Mouse (Mus musculus): ENCODE data around the gene Rcl1.

Rcl1 gene

DNA sequence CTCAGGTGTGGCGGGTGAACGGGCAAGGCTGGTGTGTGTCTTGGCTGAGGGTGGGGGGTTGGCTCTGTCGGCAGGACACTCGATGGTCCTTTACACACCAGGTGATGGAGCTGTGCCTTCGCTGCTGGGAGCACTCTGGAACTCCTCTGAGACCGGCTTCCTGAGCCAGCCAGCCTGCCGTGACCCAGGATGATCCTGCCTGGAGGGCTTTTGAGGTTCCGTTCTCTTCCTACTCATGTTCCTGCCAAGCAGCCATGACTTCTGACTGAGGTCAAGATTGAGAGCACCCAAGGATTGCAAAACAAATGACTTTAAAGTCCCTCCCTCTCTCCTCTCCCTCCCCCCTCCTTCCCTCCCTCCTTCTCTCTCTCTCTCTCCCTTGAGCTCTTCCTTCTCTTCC is 11.5 kb downstream of the Rcl1 start:
- in situ Hi-C loops (cut with MboI) = no loop called here

DNA sequence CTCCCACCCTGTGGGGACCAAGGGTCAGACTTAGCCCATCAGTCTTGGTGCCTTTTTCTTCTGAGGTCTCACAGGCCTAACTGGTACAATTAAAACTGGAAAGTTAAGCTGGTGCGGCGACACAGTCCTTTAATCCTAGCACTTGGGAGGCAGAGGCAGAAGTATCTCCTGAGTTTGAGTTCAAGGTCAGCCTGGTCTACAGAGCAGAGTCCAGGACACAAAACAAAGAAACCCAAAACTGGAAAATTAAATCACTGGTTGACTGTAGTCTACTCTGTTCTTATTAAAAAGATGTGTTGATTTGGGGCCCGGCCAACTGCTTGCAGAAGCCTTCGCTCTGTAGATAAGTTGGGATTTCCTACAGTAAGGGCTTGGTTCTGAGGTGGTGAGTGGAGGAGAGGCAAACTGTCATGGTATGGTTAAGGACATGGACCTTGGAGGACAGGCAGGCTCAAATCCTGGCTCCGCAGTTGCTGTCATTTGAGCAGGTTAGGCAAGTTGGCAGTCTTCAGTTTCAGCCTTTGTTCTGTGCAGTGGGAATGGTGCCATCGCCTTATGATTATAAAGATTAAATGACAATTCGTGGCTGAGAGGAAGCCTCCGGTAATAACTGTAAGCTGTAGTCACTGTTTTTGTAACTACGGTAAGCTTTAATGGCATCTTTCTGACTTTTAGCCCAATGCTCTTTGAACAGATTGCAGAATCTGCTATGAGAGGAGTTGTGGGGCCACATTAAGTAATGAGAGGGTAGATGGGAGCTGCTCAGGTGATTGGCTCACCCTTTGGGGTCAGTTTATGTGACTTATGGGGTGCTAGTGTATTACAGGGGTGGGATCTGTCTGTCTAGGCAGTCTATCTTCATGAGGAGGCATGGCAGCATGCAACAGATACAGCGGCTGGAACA is 12.8 kb downstream of the Rcl1 start:
- in situ Hi-C loops (cut with MboI) = no loop called here

DNA sequence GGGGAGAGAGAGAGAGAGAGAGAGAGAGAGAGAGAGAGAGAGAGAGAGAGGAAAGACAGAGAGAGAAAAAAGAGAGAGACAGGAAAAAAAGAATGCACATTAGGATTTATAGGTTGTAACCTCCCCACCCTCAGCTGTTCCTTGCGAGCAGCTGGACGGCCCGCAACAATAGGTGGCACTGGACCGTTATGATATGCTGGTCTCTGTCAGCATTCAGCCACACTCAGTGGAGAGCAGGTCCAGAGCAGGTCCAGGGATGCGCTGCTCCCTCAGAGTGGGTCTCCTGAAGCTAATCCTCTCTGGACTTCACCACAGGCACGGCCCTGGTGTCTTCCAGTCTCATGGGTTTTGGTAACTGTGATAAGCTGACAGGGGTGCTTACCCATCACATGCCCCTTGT is 15.6 kb downstream of the Rcl1 start:
- in situ Hi-C loops (cut with MboI) = no loop called here

DNA sequence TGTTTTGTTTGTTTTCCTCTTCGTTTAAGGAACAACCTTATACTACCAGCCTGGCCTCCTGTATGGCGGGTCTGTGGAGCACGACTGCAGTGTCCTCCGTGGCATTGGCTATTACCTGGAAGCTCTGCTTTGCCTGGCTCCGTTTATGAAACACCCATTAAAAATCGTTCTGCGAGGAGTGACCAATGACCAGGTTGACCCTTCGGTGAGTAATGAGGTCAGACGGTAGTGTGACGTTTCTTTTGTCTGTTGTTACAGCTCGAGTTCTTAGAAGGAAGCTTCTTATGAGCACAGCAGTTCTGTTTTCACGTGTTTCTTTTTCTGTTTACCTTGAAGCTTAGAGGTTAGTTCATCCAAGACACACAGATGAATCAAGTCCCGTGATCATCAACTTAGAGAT is 17.0 kb downstream of the Rcl1 start:
- in situ Hi-C loops (cut with MboI) = no loop called here

DNA sequence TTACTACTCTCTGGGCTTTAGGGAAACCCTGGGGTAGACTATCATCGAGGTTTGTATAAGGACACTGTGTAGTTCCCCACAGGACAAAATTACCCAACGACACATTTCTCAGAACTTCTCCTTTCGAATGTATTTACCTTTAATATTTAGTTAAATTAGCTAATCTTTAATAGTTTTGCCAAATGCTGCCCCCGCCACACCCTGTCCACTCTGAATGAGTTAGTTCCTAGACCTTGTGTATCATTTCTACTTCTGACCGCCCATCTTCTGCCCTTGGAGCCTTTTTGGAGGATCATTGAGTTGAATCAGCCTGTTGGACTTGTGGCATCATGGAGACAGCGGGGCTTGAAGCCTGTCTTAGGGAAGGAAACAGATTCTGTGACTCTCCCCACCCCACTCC is 19.1 kb downstream of the Rcl1 start:
- in situ Hi-C loops (cut with MboI) = loop anchor here (10.0 kb wide), 1 partner anchor 134 kb away; the partner anchor contains the start of gene Jak2

DNA sequence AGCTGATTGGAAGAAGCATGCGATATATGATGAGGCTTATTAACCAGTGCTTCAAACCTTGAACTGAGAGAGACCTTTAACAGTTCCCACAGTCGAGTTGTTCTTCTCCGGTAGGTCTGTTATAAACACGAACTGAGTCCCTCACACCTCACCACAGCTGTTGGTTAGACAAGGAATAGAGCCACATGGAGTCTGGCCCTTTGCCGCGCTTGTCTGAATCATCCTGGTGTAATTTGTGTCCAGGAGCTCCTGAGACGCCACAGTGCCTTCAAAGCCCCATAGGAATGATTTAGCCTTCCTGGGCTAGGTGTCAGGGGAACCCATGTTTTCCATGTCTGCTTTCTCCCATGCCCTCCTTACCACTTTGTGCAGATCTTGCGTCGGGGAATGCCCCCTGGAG is 20.2 kb downstream of the Rcl1 start:
- in situ Hi-C loops (cut with MboI) = loop anchor here (10.0 kb wide), 1 partner anchor 133 kb away; the partner anchor contains the start of gene Jak2

DNA sequence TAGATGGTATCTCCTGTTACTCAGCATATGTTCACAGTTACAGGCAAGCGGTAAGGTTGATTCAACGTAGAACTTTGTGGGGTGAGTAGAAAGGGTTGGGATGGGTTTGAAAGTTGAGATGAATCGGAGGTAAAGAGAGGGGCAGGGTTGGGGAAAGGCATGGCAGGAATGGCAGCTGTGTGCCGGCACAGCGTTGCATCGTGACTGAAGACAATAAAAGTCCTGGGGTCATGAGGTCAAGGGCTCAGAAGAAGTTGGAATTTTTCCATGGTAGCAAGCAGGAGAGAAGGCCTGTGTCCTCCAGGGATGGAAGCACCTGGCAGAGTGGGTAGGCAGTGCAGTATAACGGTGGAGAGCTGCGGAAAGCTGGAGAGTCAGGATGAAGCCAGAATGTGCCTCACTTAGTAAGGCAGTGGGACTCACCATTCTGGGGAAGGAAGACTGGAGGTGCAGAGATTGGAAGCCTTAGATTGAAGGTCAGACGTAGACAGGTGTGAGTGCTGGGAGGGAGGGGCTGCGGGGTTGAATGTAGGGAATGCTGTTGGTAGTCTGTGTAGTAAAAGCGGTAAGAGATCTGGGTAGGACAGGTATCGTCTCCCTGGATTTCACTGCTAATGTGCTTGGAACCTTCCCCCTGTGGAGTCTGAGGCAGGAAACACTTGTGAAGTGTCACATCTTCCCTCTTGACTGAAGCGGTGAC is 23.9 kb downstream of the Rcl1 start:
- in situ Hi-C loops (cut with MboI) = loop anchor here (10.0 kb wide), 1 partner anchor 130 kb away; the partner anchor contains the start of gene Jak2

DNA sequence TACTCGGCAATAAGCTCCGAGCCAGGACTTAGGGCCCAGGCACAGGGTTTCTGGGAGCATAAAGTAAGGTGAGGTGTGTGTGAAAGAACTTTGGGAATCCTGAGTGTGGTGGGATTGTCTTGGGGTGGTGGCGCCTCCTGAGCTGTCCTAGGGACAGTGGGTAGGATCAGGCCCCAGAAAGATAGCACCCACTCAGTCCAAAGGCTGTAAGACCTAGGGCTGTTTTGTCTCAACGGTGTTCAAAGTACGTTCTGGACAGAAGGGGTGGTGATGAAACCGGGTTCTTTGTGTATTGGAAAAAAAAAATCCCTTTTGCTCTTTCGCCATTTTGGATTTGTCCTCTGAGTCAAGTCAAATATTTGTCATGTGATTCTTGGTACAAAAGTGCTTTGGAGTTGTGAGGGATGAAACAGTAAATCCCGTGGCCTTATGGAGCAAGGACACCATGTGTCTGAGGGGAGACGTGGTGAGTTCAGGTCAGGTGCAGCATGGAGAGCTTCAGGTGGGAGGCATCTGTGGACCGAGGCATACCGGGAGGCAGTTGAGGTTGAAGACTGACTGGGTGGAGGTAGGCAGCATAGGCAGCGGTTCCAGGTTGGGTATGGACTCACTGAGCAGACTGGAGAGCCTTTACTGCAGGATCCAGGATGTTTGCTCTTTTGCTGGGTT is 25.3 kb downstream of the Rcl1 start:
- in situ Hi-C loops (cut with MboI) = loop anchor here (10.0 kb wide), 1 partner anchor 128 kb away; the partner anchor contains the start of gene Jak2

DNA sequence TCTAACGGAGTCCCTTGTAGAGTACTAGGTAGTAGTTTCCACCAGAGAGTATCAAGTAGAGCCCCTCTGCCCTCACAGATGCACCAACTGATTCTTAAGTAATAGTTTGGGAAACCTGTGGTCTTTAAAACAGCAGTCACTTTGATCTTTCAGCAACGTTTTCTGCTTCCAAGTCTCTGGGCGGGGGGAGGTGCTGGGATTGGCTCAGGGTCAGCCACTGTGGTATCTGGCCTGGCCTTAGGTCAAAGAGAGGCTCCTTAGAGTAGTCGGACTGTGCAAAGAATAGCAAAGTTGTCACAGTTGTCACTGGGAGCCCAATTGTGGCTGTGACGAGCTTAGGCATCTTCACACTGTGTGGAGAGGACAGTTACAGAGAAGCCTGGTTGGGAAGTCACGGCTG is 26.2 kb downstream of the Rcl1 start:
- in situ Hi-C loops (cut with MboI) = loop anchor here (10.0 kb wide), 1 partner anchor 127 kb away; the partner anchor contains the start of gene Jak2

DNA sequence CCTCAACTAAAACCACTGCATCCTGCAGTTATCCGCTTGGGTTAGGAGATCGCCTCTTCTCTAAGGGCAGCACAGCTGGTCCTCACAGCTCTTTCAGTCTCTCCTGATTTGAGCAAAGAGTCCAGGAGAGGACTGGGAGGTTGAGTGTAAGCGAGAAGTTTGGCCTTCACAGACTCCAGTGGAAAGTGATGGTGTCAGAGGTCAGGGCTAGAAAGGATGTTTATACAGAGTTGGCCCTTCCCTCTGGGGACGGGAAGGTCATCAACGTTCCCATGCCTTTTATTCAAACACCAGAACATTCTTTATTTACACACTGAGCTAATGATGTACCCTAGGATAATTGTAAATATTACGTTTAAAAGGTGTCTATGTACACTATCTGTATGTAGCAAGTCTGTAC is 27.0 kb downstream of the Rcl1 start:
- in situ Hi-C loops (cut with MboI) = loop anchor here (10.0 kb wide), 1 partner anchor 127 kb away; the partner anchor contains the start of gene Jak2

DNA sequence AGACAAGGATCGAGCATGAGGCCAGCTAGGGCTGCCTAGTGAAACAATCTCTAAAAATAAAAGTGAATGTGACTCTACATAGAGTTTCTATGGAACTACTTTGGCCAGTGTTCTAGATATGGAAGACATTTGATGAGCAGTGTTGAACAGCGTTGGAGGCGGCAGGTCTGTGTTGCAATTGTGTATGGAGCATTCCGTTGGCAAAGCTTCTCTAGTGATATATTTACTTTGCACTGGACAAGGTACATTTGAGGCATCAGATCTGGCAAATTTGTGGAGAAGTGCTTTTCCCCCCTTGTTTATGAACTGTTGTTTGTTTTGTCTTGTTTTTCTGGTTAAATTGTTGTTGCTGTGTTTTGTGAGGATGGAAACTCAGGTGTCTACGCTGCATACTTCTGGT is 28.4 kb downstream of the Rcl1 start:
- in situ Hi-C loops (cut with MboI) = loop anchor here (10.0 kb wide), 1 partner anchor 125 kb away; the partner anchor contains the start of gene Jak2

DNA sequence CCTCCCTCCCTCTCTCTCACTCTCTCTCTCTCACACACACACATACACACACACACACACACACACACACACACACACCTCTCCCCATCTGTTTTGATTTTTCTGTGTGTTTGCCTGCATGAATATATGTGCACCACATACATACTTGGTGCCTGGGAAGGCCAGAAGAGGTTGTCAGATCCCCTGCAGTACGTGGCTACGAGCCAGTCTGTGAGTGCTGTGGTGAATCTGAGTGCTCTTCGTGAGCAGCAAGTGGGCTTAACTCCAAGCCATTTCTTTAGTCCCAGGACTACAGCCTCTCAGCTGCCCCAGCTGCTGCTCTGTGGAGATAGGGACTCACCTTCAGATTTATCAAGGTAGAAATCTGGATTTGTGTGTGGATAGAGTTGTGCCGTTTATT is 30.0 kb downstream of the Rcl1 start:
- in situ Hi-C loops (cut with MboI) = no loop called here

DNA sequence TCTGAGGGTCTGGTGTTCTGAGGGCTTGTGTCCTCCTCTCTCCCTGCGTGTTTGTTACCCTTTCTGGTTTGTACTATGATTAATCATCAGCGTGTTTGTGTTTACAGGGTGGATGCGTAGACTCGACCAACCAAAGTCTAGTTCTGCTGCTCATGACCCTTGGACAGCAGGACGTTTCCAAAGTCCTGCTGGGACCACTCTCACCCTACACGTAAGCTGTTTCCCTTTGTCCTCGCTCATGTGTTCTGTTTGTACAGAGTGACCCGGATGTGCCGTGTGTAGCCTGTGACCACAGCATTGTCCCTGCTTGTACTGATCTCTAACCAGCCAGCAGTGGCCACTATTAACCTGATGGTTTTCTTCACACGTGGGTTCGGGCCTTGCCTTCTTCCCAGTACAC is 33.1 kb downstream of the Rcl1 start:
- in situ Hi-C loops (cut with MboI) = no loop called here

DNA sequence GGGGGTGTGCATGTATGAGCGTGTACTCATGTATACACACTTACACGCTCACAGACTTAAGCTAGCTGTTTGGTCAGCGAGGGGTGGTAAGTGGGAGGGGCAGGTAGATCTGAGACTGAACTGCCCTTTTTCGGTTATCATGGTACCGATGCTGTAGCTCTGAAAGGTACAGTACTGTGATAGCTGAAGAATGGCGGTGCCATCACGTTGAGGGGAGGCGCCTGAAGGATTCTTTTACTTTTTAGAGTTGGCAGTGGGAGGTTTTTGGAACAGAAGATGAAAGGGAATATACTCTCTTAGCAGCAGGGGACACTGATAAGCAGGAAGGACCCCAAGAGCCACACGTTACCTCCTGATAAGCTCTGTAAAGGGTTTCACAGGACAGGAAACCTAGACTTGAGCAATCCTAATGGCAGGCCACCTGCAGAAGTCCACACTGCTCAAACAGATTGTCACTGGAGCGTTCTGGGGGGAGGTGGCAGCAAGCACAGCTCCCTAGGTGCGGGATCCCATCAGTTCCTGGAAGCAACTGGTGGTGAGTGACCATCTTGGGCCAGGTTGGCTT is 34.1 kb downstream of the Rcl1 start:
- in situ Hi-C loops (cut with MboI) = no loop called here

DNA sequence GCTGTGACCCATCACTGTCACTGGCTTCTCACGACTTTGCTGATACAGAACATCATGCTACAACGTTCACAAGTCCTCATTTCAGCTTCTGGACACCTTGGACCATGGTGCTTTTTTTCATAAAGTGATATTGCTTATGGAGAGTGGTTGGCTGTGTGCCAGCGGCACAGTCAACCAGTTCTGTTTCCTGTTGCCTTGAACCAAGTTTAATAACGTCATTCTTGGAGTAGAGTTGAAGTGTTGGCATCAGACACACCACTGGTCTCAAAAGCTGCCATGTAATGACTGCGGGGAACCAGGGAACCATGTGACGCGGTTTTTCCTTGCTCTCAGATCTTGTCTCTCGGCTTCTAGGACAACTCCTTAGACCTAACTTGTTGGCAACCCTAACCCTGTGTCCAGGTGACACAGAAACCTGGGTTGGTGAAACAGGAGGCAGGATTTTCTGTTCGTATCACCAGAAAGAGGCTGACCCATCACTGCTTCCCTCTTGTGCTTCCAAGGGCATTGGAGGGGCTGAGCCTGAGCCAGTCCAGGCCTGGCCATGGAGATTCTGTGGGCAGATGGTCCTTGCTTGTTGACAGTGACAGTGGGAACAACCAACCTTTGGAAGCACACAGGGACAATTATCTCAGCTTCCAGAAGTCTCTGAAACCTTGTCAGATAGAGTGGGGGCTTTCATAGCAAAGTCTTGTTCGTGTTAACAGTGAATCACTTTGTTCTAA is 37.5 kb downstream of the Rcl1 start:
- in situ Hi-C loops (cut with MboI) = no loop called here

DNA sequence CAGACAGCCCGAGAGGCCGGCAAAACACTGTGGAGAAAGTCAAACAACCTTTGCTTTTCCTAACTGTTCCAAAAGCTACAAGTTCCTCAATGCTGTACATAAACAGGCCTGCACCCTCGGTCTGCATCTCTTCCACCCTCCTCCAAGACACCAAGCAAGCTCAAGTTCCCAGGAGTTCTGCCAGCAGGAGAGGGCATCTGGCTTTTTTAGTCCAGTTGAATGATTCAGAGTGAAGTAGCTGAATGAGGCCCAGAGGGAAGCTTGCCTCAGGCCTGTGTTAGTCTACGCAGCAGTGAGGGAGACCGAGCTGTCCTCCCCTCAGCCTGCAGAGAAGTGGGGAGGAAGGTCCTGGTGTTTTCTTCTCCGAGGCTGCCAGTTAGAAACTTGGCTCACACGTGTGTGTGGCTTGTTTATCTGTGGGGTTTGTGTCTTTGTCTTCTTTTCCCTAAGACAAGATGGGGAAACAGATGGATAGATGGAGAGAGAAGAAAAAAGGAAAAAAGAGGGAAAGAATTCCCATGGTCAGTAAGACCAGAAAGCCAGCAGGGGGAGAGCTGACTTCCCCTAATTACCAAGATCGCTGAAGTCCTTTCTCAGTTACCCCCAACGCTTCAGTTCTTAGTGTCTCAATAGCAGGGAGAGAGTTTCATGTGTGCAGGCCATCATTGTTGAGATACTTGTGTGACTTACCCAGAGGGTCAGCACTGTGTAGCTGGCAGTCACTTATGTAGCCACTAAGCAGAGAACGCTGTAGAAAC is 38.7 kb downstream of the Rcl1 start:
- in situ Hi-C loops (cut with MboI) = no loop called here

DNA sequence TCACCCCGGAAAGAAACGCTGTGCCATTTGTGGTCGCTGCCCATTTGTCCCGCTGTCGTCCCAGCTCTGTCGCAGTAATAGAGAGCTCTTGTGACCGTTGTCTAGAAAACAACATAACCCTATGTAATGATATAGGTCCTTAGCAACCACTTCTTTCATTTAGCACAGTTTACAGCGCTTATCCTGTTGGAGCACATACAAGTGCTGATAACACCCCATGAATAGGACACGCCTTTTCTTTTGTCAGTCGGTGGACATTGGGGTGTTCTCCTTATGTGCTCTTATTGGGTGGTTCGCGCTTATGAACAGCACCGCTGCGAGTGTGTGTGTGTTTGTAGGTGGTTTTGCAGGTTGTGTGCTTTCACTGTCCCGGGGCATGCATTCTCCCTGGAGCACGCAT is 39.8 kb downstream of the Rcl1 start:
- in situ Hi-C loops (cut with MboI) = no loop called here

DNA sequence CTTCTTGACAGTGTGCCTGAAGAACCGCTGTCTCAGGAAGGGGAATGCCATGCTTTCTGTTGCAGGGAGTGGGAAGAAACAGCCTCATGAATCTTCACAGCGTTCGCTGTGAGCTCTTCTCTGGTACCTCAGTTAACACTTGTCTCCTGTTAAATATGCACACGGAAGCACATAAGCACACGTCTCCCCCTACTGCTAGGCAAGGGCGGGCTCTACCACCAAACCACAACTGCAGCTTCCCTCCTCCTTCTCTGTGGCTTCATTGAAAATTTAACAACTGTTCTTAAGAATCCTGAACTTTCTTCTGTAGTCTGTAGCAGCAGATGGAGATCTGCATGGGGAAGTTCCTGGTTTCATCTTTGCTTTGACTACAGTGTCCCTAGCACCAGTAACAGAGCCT is 41.1 kb downstream of the Rcl1 start:
- in situ Hi-C loops (cut with MboI) = no loop called here

DNA sequence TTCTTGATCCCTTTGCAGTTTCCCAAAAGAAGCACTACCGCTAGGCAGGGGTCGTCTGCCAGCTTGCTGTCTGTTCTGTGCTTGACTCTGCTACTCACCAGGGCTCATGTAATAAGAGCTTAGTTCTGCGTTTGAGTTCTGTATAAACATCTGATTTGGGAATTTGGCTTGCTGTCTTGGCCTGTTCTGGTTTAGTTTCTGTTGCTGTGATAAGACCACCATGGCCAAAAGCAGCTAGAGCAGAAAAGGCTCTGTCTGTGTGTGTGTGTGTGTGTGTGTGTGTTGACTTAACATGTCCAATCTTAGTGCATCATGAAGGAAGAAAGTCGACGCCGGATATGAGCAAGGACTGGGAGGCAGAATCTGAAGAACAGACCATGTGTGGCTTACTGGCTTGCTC is 44.2 kb downstream of the Rcl1 start:
- in situ Hi-C loops (cut with MboI) = no loop called here

DNA sequence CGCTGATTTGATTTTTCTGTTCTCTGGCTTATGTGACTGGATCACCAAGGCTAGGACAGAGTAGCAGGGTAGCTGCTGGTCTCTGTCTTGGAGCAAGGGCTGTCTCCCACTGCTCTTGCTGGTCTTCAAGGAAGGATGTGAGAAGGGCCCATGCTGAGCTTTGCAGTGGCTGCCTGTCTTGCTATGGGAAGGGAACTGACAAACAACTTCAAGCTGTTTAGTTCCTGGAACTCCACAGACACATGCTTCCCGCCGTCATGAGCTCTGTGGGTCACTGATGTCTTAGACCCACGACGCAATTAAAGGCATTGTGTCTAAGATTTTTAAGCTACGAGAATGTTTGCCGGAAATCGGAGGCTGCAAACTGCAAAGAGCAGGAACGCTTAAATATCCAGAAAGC is 45.6 kb downstream of the Rcl1 start:
- in situ Hi-C loops (cut with MboI) = no loop called here

Measured in mature B cell (primary cell).